Mouse (Mus musculus) lung, postnatal 0 days (tissue): ENCODE data around the gene Tnni2.

Source experiments
- CTCF ChIP-seq: IDR thresholded peaks from 2 replicates; pipeline ENCODE4 v1.5.1; 2016; ENCODE audit warnings: antibody characterized with exemption, mild to moderate bottlenecking
- EP300 ChIP-seq: IDR thresholded peaks from 2 replicates; pipeline ENCODE4 v1.6.1; 2016; ENCODE audit warnings: antibody characterized with exemption, mild to moderate bottlenecking, control low read depth

- no peak for TF ChIP-seq EP300
- TF ChIP-seq CTCF, result no peak
These were observed 43.2 kb downstream of the Tnni2 start for GRCm38 (mm10) chr7:142484780-142485179.
